Mouse (Mus musculus): Measurements from ENCODE around the gene Mylk. TPM values are rescaled to one million over a fixed set of nuclear protein-coding genes. Genes with fewer than 3 reads are reported as not detected.

The Mylk gene
- polyA plus RNA-seq, 1 experiment from 2014 or later, result 2.8 TPM

DNA sequence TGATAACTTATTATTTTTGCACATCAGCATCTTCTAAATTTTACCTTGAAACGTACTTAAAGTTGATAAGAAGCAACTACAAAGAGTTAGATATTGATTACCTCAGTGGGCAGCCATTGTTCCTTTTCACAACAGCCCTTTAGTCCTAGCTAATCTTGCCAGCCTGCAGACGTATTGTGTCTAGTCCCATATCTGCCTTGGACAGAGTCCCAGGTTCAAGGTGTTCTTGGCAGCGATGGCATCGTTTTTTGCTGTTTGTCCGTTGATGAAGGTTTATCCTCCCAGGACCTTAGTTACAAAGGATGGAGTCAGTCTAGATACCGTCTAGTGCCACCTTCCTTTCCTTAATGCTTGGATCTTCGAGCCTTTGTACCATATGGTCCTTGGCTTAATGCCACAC, 69.6 kb downstream of the Mylk start:
- no peak for ATAC-seq
- Histone ChIP-seq H3K4me1 (replicated peaks; ENCODE audit: control insufficient read depth, insufficient read depth, low read length) (no peaks in the 10 kb centered on the region), H3K9ac (replicated peaks; ENCODE audit: low read depth, low read length) (no peak overlapping the region), H3K4me3 (replicated peaks; ENCODE audit: low read length) (no peak overlapping the region), H3K9me3 (ENCODE audit: control insufficient read depth, low read length) (no peaks in the 10 kb centered on the region), H3K4me2 (ENCODE audit: low read length) (no peak overlapping the region), H3K36me3 (ENCODE audit: control insufficient read depth, insufficient read depth) (no peaks in the 10 kb centered on the region), H3K27me3 (replicated peaks; ENCODE audit: control insufficient read depth, insufficient read depth, low read length) (no peaks in the 10 kb centered on the region), H3K27ac (ENCODE audit: low read length) (no peak overlapping the region)
- WGBS, result 63% methylated on average over 7 of the region's 7 CpGs

DNA sequence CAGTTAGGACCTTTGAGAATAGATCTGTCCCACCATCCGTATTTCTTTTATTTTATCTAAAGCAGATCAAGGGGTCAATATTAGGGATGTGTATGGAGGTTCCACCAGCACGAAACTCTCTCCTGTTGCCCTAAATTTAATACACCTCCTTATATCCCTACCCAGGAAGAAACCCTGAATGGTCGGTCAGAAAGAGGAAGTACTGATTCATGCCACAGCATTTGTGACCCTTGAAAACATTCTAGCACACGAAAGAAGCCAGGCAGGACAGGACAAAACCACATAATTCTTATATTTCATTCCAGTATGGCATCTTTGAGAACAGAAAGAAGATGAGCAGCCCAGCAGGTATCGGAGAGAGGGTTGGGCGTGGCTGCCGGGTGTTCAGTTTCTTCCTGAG, 71.5 kb downstream of the Mylk start:
- Histone ChIP-seq H3K9ac (replicated peaks; ENCODE audit: low read depth, low read length) (no peak overlapping the region), H3K4me3 (replicated peaks; ENCODE audit: low read length) (no peak overlapping the region), H3K36me3 (ENCODE audit: control insufficient read depth, insufficient read depth) (no peaks in the 10 kb centered on the region), H3K4me1 (replicated peaks; ENCODE audit: control insufficient read depth, insufficient read depth, low read length) (no peaks in the 10 kb centered on the region), H3K9me3 (ENCODE audit: control insufficient read depth, low read length) (no peaks in the 10 kb centered on the region), H3K27me3 (replicated peaks; ENCODE audit: control insufficient read depth, insufficient read depth, low read length) (no peaks in the 10 kb centered on the region), H3K4me2 (ENCODE audit: low read length) (no peak overlapping the region), H3K27ac (ENCODE audit: low read length) (no peak overlapping the region)
- ATAC-seq, result no peak
- 91% methylated on average over 7 of the region's 7 CpGs for WGBS

DNA sequence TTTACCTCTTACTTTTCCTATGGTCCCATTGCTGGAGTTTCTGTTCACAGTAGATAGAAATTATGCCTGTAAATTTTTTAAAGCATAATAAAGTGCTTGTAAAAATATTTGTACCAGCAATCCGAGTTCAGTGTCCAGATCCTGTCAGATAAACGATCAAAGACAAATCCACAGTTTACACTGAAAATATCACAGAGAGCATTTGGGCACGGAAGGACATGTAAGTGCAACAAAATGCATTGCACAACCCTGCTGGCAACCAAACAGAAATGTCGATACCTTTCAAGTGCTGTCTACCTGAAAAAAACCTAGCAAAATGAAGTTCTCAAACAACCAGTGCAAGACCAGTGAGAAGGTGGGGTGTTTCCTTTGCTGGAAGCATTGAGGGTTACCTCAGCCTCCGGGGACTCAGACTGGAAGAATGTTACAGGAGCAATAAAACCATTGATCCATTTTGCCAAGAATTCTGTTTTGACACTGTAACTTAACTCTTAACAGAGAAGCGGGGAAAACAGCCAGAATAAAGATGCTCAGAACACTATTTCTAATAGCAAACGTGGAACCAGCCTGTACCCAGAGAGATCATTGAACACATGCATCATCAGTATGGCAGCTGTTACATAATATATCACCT, 80.2 kb downstream of the Mylk start:
- no peaks in the 10 kb centered on the region for H3K27me3 ChIP-seq (replicated peaks; ENCODE audit: control insufficient read depth, insufficient read depth, low read length)
- no peak overlapping the region for H3K4me2 ChIP-seq (ENCODE audit: low read length)
- no peak for ATAC-seq
- no peak overlapping the region for H3K9ac ChIP-seq (replicated peaks; ENCODE audit: low read depth, low read length)
- no peak overlapping the region for H3K4me3 ChIP-seq (replicated peaks; ENCODE audit: low read length)
- H3K4me1 ChIP-seq (replicated peaks; ENCODE audit: control insufficient read depth, insufficient read depth, low read length), result no peaks in the 10 kb centered on the region
- no peaks in the 10 kb centered on the region for H3K9me3 ChIP-seq (ENCODE audit: control insufficient read depth, low read length)
- no peak overlapping the region for H3K27ac ChIP-seq (ENCODE audit: low read length)
- no peaks in the 10 kb centered on the region for H3K36me3 ChIP-seq (ENCODE audit: control insufficient read depth, insufficient read depth)
- 82% methylated on average over 7 of the region's 7 CpGs for WGBS

DNA sequence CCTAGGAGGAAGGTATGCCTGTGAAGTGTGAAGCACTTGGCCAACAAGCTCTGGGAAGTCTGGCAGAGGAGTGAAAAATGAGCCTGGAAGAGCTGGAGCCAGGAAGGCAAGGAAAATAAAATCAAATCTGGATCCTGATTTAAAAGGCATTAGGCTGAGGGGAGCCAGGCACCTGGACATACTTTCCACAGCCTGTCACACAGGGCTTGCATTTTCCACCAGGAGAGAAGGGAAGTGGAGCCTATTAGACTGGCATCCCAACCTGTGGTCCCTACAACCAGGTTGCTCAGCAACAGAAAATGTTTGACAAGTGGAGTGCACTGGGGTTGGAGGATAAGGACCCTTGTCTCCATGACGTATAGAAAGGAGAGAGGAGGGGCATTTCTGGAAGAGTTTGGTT, 89.5 kb downstream of the Mylk start:
- H3K36me3 ChIP-seq (ENCODE audit: control insufficient read depth, insufficient read depth), result no peaks in the 10 kb centered on the region
- H3K4me3 ChIP-seq (replicated peaks; ENCODE audit: low read length), result no peak overlapping the region
- no peak overlapping the region for H3K27ac ChIP-seq (ENCODE audit: low read length)
- WGBS, result 68% methylated on average over 1 of the region's 1 CpGs
- no peaks in the 10 kb centered on the region for H3K27me3 ChIP-seq (replicated peaks; ENCODE audit: control insufficient read depth, insufficient read depth, low read length)
- no peak overlapping the region for H3K4me2 ChIP-seq (ENCODE audit: low read length)
- H3K4me1 ChIP-seq (replicated peaks; ENCODE audit: control insufficient read depth, insufficient read depth, low read length), result no peaks in the 10 kb centered on the region
- no peak for ATAC-seq
- H3K9ac ChIP-seq (replicated peaks; ENCODE audit: low read depth, low read length), result no peak overlapping the region
- H3K9me3 ChIP-seq (ENCODE audit: control insufficient read depth, low read length), result no peaks in the 10 kb centered on the region

DNA sequence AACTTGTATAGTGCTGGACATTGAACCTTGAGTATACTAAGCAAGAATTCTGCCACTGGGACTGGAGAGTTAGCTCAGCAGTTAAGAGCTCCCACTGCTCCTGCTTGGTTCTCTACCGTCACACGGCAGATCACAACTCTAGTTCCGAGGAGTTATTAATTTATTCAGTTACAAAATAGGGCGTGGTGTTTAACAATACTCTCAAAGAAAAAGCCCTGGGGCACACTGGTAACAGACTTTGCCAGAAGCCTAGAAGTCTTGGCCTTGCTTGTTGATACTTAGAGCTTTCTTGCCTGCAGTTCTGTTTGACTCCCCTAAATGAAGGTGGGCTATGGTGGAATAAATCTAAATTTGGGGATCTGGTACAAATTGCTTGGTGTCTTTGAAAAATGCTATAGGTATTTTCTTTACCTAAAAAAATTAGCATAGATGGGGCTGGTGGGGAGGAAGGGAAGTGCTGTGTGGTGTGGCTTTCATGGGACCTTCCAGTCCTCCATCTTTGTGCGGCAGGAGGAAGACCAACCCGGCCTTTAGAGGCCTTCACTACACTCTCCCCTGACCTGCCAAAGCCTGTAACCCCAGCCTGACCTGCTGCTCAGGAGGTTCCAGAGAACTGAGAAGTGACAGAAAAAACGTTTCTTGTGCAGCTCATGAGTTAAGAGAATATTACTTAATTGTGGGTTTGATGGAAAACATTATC, 94.1 kb downstream of the Mylk start:
- Histone ChIP-seq H3K4me3 (replicated peaks; ENCODE audit: low read length) (no peak overlapping the region), H3K4me2 (ENCODE audit: low read length) (no peak overlapping the region), H3K27me3 (replicated peaks; ENCODE audit: control insufficient read depth, insufficient read depth, low read length) (no peaks in the 10 kb centered on the region), H3K9me3 (ENCODE audit: control insufficient read depth, low read length) (no peaks in the 10 kb centered on the region), H3K27ac (ENCODE audit: low read length) (no peak overlapping the region), H3K9ac (replicated peaks; ENCODE audit: low read depth, low read length) (no peak overlapping the region), H3K4me1 (replicated peaks; ENCODE audit: control insufficient read depth, insufficient read depth, low read length) (no peaks in the 10 kb centered on the region), H3K36me3 (ENCODE audit: control insufficient read depth, insufficient read depth) (no peaks in the 10 kb centered on the region)
- 70% methylated on average over 7 of the region's 7 CpGs for WGBS
- no peak for ATAC-seq

DNA sequence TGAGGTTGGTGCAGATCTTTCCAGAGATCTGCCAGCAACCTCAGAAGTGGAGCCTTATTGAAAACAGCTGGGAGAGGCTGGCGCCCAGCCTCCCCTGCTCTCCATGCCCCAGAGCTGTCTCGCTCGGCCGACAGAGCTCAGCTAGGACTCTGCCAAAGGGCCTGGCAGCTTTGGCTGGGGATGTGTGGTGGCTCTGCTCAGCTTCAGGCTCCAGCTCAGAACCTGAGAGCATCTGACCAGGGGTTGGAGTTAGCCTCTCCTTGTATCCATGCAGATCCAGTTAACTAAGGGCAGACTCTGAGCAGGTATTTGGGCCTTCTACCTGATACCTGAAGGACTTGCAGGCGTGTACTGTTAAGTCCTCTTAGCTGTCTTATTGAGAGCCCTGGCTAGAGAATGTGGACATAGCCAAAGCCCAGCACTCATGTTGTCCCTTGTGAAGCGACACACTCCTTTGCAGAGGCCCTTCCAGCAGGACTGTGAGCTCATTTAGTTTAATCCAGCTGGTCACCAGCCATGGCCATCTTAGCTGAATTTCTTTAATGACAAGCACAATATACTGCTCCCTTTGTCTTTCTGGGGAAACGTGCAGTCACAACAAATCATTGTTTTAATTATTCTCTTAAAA, 94.8 kb downstream of the Mylk start:
- Histone ChIP-seq H3K27me3 (replicated peaks; ENCODE audit: control insufficient read depth, insufficient read depth, low read length) (no peaks in the 10 kb centered on the region), H3K4me2 (ENCODE audit: low read length) (no peak overlapping the region), H3K4me3 (replicated peaks; ENCODE audit: low read length) (no peak overlapping the region), H3K9ac (replicated peaks; ENCODE audit: low read depth, low read length) (no peak overlapping the region), H3K4me1 (replicated peaks; ENCODE audit: control insufficient read depth, insufficient read depth, low read length) (no peaks in the 10 kb centered on the region), H3K36me3 (ENCODE audit: control insufficient read depth, insufficient read depth) (no peaks in the 10 kb centered on the region), H3K9me3 (ENCODE audit: control insufficient read depth, low read length) (no peaks in the 10 kb centered on the region), H3K27ac (ENCODE audit: low read length) (no peak overlapping the region)
- 86% methylated on average over 7 of the region's 7 CpGs for WGBS
- no peak for ATAC-seq

DNA sequence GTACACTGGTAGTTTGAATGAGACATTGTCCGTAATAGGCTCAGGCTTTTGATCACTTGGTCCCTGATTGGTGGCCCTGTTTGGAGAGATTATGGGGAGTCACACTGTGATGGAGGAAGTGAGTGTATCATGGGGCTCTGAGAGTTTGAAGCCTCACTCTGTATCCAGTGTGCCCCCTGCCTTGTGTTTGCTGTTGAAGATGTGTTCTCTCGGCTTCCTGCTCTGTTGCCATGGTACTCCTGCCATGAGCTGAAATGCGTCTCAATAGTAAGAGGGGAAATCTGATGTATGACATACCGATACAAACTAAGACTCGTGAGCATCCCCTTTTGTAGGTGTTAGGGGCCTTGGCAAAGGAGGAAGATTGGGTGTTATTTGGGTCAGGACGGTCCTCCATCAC, 99.8 kb downstream of the Mylk start:
- ATAC-seq, result no peak
- Histone ChIP-seq H3K27me3 (replicated peaks; ENCODE audit: control insufficient read depth, insufficient read depth, low read length) (no peaks in the 10 kb centered on the region), H3K4me3 (replicated peaks; ENCODE audit: low read length) (no peak overlapping the region), H3K4me2 (ENCODE audit: low read length) (no peak overlapping the region), H3K9ac (replicated peaks; ENCODE audit: low read depth, low read length) (no peak overlapping the region), H3K36me3 (ENCODE audit: control insufficient read depth, insufficient read depth) (no peaks in the 10 kb centered on the region), H3K27ac (ENCODE audit: low read length) (no peak overlapping the region), H3K9me3 (ENCODE audit: control insufficient read depth, low read length) (no peaks in the 10 kb centered on the region), H3K4me1 (replicated peaks; ENCODE audit: control insufficient read depth, insufficient read depth, low read length) (no peaks in the 10 kb centered on the region)
- 64% methylated on average over 6 of the region's 6 CpGs for WGBS

DNA sequence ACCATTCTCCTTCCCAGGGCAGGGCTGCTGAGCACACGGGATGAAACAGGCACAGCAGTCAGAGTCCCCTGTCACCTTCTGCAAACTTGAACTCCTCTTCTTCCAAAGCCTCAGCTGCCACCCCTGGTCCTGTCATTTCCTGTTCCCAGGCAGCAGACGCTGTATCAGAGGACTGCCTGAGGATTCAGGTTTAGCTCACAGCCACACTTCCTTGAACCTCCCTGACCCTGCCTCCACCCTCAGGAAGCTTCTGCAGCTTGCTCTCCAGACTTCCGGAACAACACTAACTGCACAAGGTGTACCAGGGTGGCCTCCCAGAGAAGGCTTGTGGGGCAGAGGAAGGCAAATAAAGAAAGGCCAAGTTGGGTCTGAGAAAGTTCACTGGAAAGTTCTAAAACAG, 102.6 kb downstream of the Mylk start:
- no peaks in the 10 kb centered on the region for H3K9me3 ChIP-seq (ENCODE audit: control insufficient read depth, low read length)
- H3K27ac ChIP-seq (ENCODE audit: low read length), result no peak overlapping the region
- H3K4me3 ChIP-seq (replicated peaks; ENCODE audit: low read length), result no peak overlapping the region
- no peaks in the 10 kb centered on the region for H3K27me3 ChIP-seq (replicated peaks; ENCODE audit: control insufficient read depth, insufficient read depth, low read length)
- H3K36me3 ChIP-seq (ENCODE audit: control insufficient read depth, insufficient read depth), result no peaks in the 10 kb centered on the region
- no peak overlapping the region for H3K4me2 ChIP-seq (ENCODE audit: low read length)
- H3K9ac ChIP-seq (replicated peaks; ENCODE audit: low read depth, low read length), result no peak overlapping the region
- 81% methylated on average over 3 of the region's 3 CpGs for WGBS
- H3K4me1 ChIP-seq (replicated peaks; ENCODE audit: control insufficient read depth, insufficient read depth, low read length), result no peaks in the 10 kb centered on the region
- ATAC-seq, result no peak

DNA sequence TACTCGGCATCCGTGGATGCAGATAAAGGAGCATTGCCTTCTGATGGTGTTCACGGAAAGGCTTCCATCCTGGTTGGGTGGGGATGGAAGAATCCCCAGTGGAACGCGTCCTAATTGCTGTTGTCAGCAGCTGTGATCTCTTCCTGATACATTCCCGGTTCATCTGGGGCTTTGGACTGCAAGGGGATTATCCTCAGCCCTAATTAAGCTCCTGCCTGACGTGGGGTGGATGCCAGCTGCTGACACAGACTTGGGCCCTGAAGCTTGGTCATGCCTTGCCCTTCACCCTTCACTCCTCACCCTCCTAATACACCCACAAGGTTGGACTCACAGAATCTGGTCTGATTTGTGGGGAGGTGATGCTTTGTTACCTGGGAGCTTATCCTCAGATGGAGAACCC, 109.1 kb downstream of the Mylk start:
- Histone ChIP-seq H3K27me3 (replicated peaks; ENCODE audit: control insufficient read depth, insufficient read depth, low read length) (no peaks in the 10 kb centered on the region), H3K9ac (replicated peaks; ENCODE audit: low read depth, low read length) (no peak overlapping the region), H3K4me2 (ENCODE audit: low read length) (no peak overlapping the region), H3K27ac (ENCODE audit: low read length) (no peak overlapping the region), H3K4me1 (replicated peaks; ENCODE audit: control insufficient read depth, insufficient read depth, low read length) (no peaks in the 10 kb centered on the region), H3K9me3 (ENCODE audit: control insufficient read depth, low read length) (no peaks in the 10 kb centered on the region), H3K4me3 (replicated peaks; ENCODE audit: low read length) (no peak overlapping the region), H3K36me3 (ENCODE audit: control insufficient read depth, insufficient read depth) (no peaks in the 10 kb centered on the region)
- ATAC-seq, result no peak
- WGBS, result 58% methylated on average over 7 of the region's 7 CpGs
